Mouse (Mus musculus) neural tube, embryonic 13.5 days (tissue): ENCODE results near the gene Btbd35f12. TPM values are rescaled to one million over a fixed set of nuclear protein-coding genes. Genes with fewer than 3 reads are reported as not detected.
"Not testable (repeated sequence)": the region's sequence is repeated elsewhere in the genome, so short reads cannot be mapped to it uniquely, and the experiment has no call there.

Experiments
- ATAC-seq: fragments of 200-750 bp; cut with Nextera tagmentation; 2 replicates; pipeline ENCODE4 v1.8.0; 2017; ENCODE audit warnings: low read depth, mild to moderate bottlenecking, moderate TSS enrichment, moderate library complexity
- H3K27ac ChIP-seq: fragments of 300-500 bp; sonication (generic); replicated peaks from 2 replicates; pipeline ENCODE4 v1.5.1; 2015; ENCODE audit warnings: moderate library complexity, mild to moderate bottlenecking, inconsistent platforms
- H3K27me3 ChIP-seq: fragments of 300-500 bp; sonication (generic); 2 replicates; pipeline ENCODE4 v1.6.1; 2015; ENCODE audit warnings: mild to moderate bottlenecking, inconsistent platforms
- H3K36me3 ChIP-seq: fragments of 300-500 bp; sonication (generic); 2 replicates; pipeline ENCODE4 v1.6.1; 2015; ENCODE audit warnings: mild to moderate bottlenecking, inconsistent platforms
- H3K4me1 ChIP-seq: fragments of 300-500 bp; sonication (generic); replicated peaks from 2 replicates; pipeline ENCODE4 v1.6.1; 2015; ENCODE audit warnings: inconsistent platforms
- H3K4me2 ChIP-seq: fragments of 300-500 bp; sonication (generic); 2 replicates; pipeline ENCODE4 v1.6.1; 2015; ENCODE audit warnings: inconsistent platforms, mild to moderate bottlenecking, moderate library complexity
- H3K4me3 ChIP-seq: fragments of 300-500 bp; sonication (generic); 2 replicates; pipeline ENCODE4 v1.5.1; 2015; ENCODE audit warnings: mild to moderate bottlenecking, inconsistent platforms
- H3K9ac ChIP-seq: fragments of 300-500 bp; sonication (generic); 2 replicates; pipeline ENCODE4 v1.6.1; 2015; ENCODE audit warnings: moderate library complexity, mild to moderate bottlenecking, inconsistent platforms
- H3K9me3 ChIP-seq: fragments of 300-500 bp; sonication (generic); 2 replicates; pipeline ENCODE4 v1.6.1; 2016; ENCODE audit warnings: inconsistent platforms
- WGBS: fragments of 180-500 bp; shearing (Covaris S2); methylation state at CpG from one replicate; pipeline ENCODE4 v1.1.7; 2015; 5-methylcytosine and 5-hydroxymethylcytosine counted together
- polyA plus RNA-seq: library from polyadenylated mRNA; unstranded; fragments of >200 nt; fragmentation: Nextera tagmentation; extraction: Ambion mirVana; gene quantifications from 2 replicates; pipeline ENCODE4 v1.2.1, GENCODE M21; 2015

The Btbd35f12 gene
- not detected in 2 replicates for polyA plus RNA-seq

- WGBS = no CpG with 5 or more reads among the region's 3 CpGs
- H3K4me2 ChIP-seq, H3K27ac ChIP-seq, H3K36me3 ChIP-seq, H3K9me3 ChIP-seq, H3K9ac ChIP-seq, H3K27me3 ChIP-seq, H3K4me3 ChIP-seq, ATAC-seq, H3K4me1 ChIP-seq: not testable (repeated sequence)
These were observed at the start of gene Btbd35f12 for GRCm38 (mm10) chrX:33313079-33313478. Btbd35f12 (plus strand) TSS chrX:33313379.

- H3K4me2 ChIP-seq, H3K4me3 ChIP-seq, H3K27me3 ChIP-seq, H3K36me3 ChIP-seq, H3K4me1 ChIP-seq, ATAC-seq, H3K27ac ChIP-seq, H3K9ac ChIP-seq, H3K9me3 ChIP-seq: not testable (repeated sequence)
- WGBS = 80% methylated on average over 2 of the region's 2 CpGs
These were observed 40.1 kb downstream of the Btbd35f12 start for GRCm38 (mm10) chrX:33353254-33353653.

Other genes starting within 250 kb of the Btbd35f12 start
- gene Spin2-ps6, start 78.5 kb upstream of the Btbd35f12 start, polyA plus RNA-seq = not detected in 2 replicates